Mouse (Mus musculus) layer of hippocampus, adult 11-12 months (tissue): ENCODE data around the gene Syne3.

Experiments used
- DNase-seq: peaks from one replicate; pipeline ENCODE4 v3.0.0; 2022; ENCODE audit warnings: low spot score

Gene Syne3

DNA sequence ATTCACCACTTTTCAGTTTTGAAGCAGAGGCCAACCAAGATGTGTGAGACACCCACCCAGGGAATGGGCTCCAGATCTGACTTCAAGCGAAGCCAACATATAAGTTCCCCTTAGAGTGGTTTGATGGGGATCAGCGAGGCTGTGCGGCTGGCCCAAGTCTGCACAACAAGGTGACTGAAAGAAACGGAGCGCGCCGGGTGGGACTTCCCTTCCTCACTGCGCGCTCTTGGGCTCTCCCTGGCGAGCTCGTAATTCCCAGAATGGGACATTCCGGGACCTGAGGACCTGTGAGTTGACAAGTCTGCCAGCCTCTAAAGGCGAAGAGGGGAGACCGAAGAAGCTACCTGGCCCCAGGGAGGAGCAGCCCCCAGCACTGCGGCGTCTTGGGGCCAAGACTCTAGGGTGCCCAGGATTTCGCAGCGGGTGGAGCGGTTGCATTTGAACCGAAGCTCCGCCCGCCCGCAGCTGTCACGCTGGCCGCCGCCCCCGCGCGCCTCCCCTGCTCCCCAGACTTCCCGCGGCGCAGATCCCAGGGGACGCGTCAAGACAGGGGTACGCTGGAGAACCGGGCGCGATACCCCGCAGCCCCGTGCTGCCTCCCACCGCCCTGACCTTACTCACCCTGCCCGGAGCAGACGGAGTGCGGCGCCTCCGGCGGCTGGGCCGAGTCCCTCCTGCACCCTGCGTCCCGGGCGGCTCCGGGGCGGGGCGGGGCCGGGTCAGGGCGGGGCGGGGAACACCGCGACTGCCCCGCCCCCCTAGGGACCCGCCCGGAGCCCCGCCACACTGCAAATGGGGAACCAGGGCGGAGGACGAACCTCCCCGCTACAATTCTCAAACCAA, at the start of gene Syne3:
Gene Syne3 (minus strand): TSS at position 440 of the 843 bp plus-strand sequence.
- peak; percentile 59 for DNase-seq

DNA sequence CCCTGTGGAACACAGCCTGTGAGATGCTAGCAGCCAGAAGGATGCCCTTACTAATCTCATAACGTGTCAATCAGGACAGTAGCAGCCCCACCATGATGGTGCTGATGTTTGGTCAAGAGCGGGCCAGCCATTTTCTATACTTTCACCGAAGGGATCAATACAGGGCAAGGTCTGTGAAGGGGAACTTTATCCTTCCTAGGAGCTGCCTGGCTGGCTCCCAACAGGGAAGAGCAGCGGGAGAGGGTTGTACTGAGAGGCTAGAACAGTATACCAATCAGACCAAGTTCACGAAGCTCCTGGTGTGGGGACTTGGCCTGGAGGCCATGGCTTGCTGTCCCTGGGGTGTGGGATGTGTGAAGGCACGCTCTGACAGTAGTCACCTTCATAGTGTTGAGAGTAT, 45.7 kb upstream of the Syne3 start:
- no peak for DNase-seq

DNA sequence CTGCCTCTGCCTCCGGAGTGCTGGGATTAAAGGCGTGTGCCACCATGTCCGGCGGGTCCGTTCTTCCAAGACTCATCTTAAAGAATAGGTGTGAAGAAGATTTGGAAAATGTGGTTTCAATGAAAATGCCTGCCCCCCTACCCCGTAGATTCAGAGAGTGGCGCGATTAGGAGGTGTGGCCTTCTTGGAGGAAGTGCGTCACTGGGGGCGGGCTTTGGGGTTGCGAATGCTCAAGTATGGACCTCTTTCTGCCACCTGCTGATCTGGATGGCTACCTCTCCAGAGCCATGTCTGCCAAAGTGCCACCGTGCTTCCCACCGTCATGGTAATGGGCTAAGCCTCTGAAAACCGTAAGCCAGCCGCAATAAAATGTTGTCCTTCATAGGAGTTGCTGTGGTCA, 44.4 kb upstream of the Syne3 start:
- no peak for DNase-seq

- peak; percentile 72 for DNase-seq
Measured at GRCm38 (mm10) chr12:105050898-105051297, 41.3 kb upstream of the Syne3 start.

GRCm38 (mm10) chr12:105049813-105050212, 40.2 kb upstream of the Syne3 start:
- DNase-seq, result no peak

DNA sequence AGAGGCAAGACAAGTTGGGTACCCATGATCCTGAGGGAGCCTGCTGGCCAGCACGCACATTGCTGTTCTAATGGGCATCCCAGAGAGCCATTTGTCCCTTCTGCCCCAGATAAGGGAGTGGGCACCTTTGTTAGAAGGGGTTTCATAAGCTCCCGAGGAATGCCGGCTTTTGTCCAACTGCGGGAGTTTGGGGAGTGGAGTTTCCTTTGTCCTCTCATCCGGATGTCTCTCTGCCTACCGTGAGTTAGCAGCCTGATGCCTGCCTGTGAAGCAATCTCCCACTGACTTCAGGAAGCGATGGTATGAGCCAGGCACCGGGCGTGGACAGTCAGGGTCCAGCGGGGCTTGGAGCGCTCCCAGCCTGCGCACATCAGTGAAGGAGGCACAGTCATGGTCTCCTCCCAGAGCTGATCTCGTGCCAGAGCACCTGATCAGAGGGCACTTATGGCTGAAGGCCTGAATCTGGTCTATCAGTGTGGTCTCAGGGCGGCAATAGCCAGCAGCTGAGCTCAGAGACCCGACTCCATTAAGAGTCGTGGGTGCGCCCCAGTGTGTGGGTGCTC, 38.8 kb upstream of the Syne3 start:
- DNase-seq, result no peak

GRCm38 (mm10) chr12:105044775-105045174, 35.2 kb upstream of the Syne3 start:
- DNase-seq, result no peak

GRCm38 (mm10) chr12:105043081-105043480, 33.5 kb upstream of the Syne3 start:
- DNase-seq, result no peak

DNA sequence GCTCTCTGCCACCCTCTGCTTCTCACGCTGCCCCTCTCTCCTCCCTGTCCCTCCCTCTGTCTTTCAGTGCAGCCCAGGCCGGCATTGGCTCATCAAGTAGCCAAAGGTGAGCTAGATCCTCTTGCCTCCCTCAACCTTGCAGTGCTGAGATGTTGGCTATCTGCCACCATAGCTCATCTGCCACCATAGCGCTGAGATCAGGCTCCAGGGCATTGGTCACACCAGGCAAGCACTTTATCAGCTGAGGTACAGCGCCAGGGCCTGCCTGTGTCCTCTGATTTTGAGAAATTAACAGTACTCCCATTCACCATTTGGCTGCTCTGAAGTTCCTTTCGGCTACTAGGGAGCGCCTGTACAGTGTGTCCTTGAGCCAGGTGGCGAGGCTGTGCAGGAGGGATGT, 31.3 kb upstream of the Syne3 start:
- no peak for DNase-seq

DNA sequence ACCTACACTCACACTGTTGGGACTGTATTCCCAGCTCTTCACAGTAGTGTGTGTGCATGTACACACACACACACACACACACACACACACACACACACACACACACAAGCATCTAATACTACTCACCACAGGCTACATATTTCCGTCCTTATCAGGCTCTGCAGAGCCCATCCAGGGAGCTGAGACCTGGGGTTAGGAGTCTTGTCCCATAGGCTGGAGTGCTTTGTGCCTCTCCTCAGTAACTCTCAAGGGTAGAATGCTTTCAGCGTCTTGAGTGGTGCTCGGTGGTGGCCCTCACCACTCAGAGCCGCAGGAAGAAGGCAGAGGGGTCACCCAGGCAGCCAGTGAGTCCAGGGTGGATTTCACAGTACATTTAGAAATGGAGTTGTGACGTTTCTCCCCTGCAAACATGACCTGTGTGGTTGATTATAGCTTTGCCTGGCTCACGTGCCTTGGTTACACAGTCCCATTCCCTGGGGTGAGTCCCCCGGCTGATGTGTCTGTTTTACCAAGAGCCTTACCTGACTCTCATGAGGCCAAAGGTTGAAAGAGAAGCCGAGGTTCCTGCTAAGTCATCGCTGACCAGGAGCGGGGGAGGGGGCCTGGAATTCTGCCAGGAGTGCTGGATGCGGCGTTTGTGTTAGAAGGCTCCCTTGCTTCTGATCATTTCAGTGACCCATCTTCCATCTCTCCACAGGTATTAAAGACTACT, 30.1 kb upstream of the Syne3 start:
- no peak for DNase-seq

DNA sequence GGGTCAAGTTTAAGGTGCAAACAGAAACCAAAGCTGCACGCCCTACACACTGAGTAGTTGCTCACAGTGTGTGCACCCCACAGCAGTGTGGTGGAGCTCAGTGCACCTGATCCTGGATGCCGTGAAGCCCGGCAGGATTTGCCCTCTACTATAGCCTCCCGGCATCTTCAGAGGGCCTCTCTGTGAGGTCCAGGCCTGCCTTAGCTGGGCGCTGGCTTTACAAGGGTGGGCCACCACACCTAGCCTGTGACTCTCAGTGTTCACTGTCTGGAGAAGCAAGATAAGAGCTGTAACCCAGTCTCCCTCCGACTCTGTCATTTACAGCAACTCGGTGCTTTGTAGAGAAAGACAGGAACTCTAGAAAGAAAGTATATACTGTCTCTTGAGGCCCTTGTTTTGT, 29.3 kb upstream of the Syne3 start:
- no peak for DNase-seq

GRCm38 (mm10) chr12:105038211-105038610, 28.6 kb upstream of the Syne3 start:
- DNase-seq, result no peak

- no peak for DNase-seq
Measured at GRCm38 (mm10) chr12:105034130-105034769, 24.6 kb upstream of the Syne3 start.

DNA sequence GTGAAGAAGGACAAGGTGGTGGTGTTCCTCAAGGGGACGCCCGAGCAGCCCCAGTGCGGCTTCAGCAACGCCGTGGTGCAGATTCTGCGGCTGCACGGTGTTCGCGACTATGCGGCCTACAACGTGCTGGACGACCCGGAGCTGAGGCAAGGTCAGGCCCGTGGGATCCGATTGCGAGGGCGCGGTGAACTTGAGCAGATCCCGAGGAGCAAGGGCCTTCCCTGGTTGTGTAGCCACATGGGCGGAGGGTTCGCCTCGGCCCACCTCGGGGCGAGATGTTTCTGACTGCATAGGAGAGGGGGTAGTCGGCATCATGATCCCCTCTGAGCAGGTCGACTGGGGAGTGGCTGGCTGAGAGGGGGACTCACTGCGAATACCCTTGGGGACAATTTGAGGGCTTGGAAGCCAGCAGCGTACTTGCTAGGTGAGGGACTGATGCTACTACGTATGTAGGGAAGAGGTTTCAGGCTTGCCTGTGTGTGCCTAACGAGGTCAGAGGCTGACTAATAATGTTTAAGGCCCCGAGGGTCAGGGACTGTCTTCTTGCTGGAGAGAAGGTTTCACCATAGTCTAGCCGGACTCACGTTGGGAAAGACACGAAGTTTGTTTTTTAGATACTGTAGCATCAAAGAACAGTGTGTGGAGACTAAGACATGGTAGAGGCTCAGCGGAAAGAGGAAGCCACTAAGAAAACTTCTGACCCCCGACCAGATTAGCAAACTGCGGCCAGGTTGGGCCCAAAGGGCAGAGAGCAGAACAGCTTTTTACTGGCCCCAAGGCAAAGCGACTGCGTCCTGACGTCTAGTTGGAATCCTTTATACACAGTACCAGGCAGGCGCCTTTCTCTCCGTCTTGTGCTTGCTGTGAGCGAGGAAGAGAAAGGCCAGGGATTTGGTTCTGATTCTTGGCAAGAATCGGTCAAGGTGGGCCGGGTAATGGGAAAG, 23.5 kb upstream of the Syne3 start:
- no peak for DNase-seq

DNA sequence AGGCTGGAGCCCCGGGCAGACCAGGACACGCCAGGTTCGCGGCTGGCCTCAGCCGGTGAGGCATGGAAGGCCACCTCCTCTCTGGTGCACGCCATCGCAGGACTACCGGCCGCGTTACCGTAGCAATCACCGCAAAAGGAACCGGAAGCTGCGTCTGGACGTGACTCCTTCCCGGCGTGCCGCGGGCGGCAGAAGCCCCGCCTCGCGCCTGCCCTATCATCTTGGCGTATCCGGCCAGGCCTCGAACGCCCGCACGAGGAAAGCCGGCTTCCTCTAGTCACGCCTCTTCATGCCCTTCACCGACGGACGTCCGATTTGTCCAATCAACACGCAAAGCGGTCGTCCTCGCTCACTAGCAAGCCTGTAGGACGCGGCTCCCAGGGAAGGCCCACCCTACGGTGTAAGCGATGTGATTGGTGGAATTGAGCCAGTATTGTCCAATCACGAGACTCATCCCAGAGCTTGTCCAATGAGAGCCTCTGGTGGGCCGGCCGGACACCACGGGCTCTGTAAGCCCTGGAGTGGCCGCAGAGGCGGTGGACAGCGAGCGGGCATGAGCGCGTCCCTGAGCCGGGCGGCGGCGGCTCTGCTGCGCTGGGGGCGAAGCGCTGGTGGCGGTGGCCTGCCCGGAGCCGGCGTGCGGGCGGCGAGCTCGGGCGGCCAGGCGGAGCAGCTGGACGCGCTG, 22.7 kb upstream of the Syne3 start, which contains the start of gene Glrx5:
Gene Glrx5 (plus strand): TSS at position 542 of the 685 bp plus-strand sequence.
- DNase-seq, result peak; percentile 100

DNA sequence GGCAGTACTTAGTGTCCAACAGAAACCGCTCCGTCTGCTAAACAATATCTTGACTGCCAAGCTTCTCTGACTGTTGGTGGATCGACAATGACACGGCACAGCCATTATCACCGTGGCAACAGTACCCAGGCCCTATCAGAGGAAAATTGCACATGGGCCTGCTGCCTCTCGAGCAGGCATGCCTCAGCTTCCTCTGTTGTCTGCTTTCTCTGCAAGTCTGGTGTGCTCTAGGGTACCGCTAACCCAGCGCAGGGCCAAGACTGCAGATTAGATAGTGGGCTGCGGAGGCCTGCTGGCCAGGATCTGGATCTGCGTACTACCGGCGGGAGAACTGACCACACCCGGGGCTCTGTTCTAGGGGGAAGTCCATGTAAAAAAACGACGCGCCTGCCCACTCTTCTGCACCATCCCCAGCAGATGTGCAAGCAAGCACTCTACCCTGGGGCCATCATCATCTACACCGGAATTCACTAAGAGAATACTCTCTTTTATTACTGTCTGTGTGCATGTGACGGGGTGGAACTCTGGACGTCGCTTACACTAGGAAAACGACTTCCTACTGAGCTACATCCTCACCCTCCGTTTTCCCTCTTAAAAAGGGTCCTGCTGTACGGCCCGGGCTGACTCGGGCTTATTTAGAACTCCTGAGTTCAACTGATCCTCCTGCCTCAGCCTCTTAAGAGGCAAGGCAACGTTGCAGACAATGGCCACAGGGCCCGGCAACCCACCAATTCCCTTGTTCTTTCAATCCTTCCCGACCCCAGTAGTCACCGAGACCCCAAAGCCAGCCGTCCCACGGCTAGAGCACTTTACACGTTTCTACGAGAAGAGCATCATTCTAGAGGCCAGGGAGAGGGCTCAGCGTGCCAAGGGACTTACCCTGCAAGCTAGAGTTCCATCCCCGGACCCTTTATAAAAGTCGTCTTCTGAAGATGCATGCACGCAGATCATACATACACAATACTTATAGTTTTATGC, 21.8 kb upstream of the Syne3 start:
- DNase-seq, result no peak

DNA sequence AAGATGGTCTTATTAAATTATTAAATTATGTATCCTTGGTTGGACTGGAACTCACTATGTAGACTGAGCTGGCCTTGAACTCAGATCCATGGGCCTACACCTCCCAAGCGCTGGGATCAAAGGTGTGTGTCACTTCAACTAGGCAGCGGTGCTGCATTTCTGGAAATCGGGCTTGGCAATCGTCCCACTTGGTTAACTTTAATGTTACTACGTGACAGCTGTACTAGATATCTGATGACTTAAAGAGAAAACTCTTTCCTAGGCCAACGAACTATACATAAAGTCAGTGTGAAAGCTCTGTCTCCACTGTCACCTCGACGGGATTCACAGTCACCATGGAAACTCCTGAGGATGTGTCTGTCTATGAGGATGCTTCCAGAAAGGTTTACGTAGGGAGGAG, 20.3 kb upstream of the Syne3 start:
- DNase-seq, result no peak

DNA sequence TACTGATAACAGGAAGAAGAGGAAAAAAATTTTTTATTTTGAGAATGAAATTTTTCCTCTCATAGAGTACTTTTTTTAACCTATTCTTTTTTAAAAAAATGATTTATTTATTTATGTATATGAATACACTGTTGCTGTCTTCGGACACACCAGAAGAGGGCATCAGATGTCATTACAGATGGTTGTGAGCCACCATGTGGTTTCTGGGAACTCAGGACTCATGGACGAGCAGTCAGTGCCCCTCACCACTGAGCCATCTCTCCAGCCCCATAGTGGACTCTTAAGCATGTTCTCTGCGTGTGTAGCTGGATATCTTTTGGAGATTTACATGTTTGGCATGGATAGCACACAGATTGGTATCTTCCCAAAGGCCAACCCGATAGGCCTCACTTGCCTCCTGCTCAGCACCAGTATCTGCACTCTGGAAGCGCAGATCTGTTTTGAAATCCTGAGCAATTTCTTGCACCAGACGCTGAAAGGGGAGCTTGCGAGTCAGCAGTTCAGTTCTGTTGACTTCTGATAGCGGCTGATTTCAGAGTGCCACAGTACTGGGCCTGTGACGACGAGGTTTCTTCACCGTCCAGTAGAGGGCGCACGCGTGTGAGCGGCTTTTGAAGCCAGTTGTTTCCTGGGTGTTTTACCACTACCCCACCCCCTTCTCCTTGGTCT, 17.8 kb upstream of the Syne3 start:
- peak; percentile 68 for DNase-seq
